Mouse (Mus musculus): ENCODE measurements at regions not wholly inside any gene's neighbourhood (a gene's known extent, or its start where the extent isn't known, plus 50 kb on each side); places are given as distances from the start of the nearest gene placed in this dataset.

DNA sequence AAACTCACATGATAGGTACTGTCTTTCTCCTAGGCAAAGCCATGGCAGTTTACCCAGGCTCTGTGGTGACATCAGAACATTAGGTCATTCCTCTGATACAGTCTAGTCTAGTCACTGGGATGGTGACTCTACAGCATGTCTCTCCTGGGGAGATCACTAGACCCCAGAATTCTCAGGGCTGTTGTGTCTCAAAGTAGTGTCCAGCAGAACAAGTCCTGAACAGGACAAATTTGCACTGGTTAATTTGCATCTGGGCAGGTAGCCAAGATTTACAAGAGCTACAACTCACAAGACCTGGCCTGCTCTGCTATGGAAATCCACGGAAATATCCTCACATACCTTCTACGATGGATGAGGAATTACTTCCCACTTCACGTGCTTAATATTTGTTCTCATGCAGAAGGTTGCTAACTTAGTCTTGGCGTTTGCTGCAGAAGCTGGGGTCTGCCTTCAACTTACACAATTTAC, 88.2 kb upstream of the Cerkl start:
- Histone ChIP-seq H3K27me3 (replicated peaks; ENCODE audit: control insufficient read depth, insufficient read depth, low read length) (no peaks in the 10 kb centered on the region), H3K27ac (ENCODE audit: low read length) (no peak overlapping the region), H3K9me3 (ENCODE audit: control insufficient read depth, low read length) (no peaks in the 10 kb centered on the region), H3K9ac (replicated peaks; ENCODE audit: low read depth, low read length) (no peak overlapping the region), H3K36me3 (ENCODE audit: control insufficient read depth, insufficient read depth) (no peaks in the 10 kb centered on the region), H3K4me1 (replicated peaks; ENCODE audit: control insufficient read depth, insufficient read depth, low read length) (no peaks in the 10 kb centered on the region), H3K4me3 (replicated peaks; ENCODE audit: low read length) (no peak overlapping the region), H3K4me2 (ENCODE audit: low read length) (no peak overlapping the region)
- ATAC-seq = no peak
- WGBS = 78% methylated on average over 4 of the region's 4 CpGs

DNA sequence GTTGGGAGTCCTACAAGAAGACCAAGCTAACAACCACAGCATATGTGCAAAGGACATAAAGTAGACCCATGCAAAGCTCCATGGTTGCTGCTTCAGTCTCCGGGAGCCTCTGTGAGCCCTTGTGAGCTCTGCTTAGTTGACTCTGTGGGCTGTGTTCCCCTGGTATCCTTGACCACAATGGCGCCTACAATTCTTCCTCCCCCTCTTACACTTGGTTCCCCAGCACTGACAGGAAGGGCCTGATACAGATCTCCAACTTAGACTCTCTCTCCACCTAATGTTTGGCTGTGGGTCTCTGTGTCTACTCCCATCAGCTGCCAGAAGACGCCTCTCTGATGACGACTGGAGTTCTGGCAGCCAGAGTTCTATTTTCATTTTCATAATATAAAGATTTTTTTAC, 88.9 kb upstream of the Itprid2 start:
- no peak for ATAC-seq
- no peaks in the 10 kb centered on the region for H3K27me3 ChIP-seq (replicated peaks; ENCODE audit: control insufficient read depth, insufficient read depth, low read length)
- H3K4me1 ChIP-seq (replicated peaks; ENCODE audit: control insufficient read depth, insufficient read depth, low read length) = no peaks in the 10 kb centered on the region
- no peaks in the 10 kb centered on the region for H3K9me3 ChIP-seq (ENCODE audit: control insufficient read depth, low read length)
- WGBS = 86% methylated on average over 4 of the region's 4 CpGs
- H3K27ac ChIP-seq (ENCODE audit: low read length) = no peak overlapping the region
- H3K9ac ChIP-seq (replicated peaks; ENCODE audit: low read depth, low read length) = no peak overlapping the region
- no peak overlapping the region for H3K4me3 ChIP-seq (replicated peaks; ENCODE audit: low read length)
- H3K36me3 ChIP-seq (ENCODE audit: control insufficient read depth, insufficient read depth) = no peaks in the 10 kb centered on the region
- no peak overlapping the region for H3K4me2 ChIP-seq (ENCODE audit: low read length)

DNA sequence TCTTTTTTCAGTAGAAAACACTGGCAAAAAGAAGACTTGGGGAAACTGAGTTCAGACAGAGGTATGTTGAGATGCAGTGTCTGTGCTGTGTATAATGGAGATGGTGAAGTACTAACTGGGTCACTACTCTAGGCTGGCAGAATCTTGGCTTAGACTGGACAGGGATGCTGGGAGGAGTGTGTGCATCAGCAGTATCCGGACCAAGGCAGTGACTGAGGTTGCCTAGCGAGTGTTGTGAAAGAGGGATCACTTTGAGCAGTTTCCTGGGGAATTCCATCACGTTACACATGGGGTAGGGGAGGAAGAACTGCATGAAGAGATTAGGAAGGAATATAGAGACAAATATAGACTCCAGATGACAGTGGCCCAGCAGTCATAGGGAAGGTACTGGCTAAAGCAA, 87.9 kb upstream of the Itprid2 start:
- WGBS = 78% methylated on average over 3 of the region's 3 CpGs
- Histone ChIP-seq H3K4me1 (replicated peaks; ENCODE audit: control insufficient read depth, insufficient read depth, low read length) (peaks cover 4% of the 10 kb centered on the region; the same call in 1 of the 2 replicates), H3K9ac (replicated peaks; ENCODE audit: low read depth, low read length) (no peak overlapping the region), H3K9me3 (ENCODE audit: control insufficient read depth, low read length) (no peaks in the 10 kb centered on the region), H3K36me3 (ENCODE audit: control insufficient read depth, insufficient read depth) (no peaks in the 10 kb centered on the region), H3K4me2 (ENCODE audit: low read length) (no peak overlapping the region), H3K27ac (ENCODE audit: low read length) (no peak overlapping the region), H3K4me3 (replicated peaks; ENCODE audit: low read length) (no peak overlapping the region), H3K27me3 (replicated peaks; ENCODE audit: control insufficient read depth, insufficient read depth, low read length) (no peaks in the 10 kb centered on the region)
- ATAC-seq = no peak

DNA sequence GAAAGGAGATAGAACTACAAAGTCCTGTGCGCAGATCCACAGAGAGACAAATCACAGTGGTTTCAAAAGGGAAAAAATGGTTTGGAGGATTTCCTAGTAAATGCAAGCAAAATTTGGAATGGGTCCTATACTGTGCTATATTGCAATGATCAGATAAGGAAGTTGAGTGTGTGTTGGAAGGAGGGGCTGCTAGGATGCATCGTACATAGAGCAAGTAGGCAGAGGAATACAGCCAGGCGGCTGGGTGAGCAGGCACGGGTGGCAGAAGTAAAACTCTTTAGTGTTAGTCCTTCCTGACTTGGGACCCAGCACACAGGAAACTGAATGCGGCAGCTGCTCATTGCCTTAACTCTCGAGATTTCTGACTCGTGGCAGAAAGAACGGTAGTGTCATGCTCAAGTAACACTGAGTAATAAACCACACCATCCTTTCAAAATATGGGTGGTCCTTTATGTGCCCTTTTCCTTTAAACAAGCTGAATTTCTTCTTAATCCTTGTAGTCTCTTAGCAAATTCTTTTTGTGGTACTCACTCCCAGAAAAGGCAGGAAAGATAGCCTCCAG, 87.0 kb upstream of the Itprid2 start:
- no peak overlapping the region for H3K27ac ChIP-seq (ENCODE audit: low read length)
- H3K27me3 ChIP-seq (replicated peaks; ENCODE audit: control insufficient read depth, insufficient read depth, low read length) = no peaks in the 10 kb centered on the region
- H3K4me3 ChIP-seq (replicated peaks; ENCODE audit: low read length) = no peak overlapping the region
- 76% methylated on average over 8 of the region's 8 CpGs for WGBS
- no peaks in the 10 kb centered on the region for H3K36me3 ChIP-seq (ENCODE audit: control insufficient read depth, insufficient read depth)
- peaks cover 7% of the 10 kb centered on the region; the same call in 1 of the 2 replicates for H3K4me1 ChIP-seq (replicated peaks; ENCODE audit: control insufficient read depth, insufficient read depth, low read length)
- no peak for ATAC-seq
- no peak overlapping the region for H3K9ac ChIP-seq (replicated peaks; ENCODE audit: low read depth, low read length)
- H3K4me2 ChIP-seq (ENCODE audit: low read length) = no peak overlapping the region
- no peaks in the 10 kb centered on the region for H3K9me3 ChIP-seq (ENCODE audit: control insufficient read depth, low read length)

DNA sequence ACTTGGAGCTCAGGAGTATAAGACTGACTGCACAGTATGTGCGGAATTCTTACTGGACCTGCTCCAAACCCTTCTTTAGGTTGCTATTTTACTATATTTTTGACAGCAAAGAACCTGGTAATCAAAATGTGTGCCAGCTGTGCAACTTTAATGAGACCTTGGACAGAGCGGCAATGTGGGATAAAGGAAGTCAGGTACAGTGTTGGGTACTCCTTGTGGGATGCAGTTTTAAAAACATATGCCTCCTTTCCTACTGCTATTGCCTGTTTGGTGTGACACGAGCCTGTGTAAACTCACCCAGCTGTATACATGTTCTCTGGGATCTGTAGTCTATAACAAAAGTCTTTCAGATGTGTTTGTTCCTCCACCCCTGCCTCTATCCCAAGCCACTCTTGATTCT, 85.4 kb upstream of the Itprid2 start:
- H3K4me3 ChIP-seq (replicated peaks; ENCODE audit: low read length) = no peak overlapping the region
- no peaks in the 10 kb centered on the region for H3K9me3 ChIP-seq (ENCODE audit: control insufficient read depth, low read length)
- no peak for ATAC-seq
- H3K9ac ChIP-seq (replicated peaks; ENCODE audit: low read depth, low read length) = no peak overlapping the region
- no peak overlapping the region for H3K27ac ChIP-seq (ENCODE audit: low read length)
- H3K27me3 ChIP-seq (replicated peaks; ENCODE audit: control insufficient read depth, insufficient read depth, low read length) = no peaks in the 10 kb centered on the region
- no peaks in the 10 kb centered on the region for H3K36me3 ChIP-seq (ENCODE audit: control insufficient read depth, insufficient read depth)
- H3K4me1 ChIP-seq (replicated peaks; ENCODE audit: control insufficient read depth, insufficient read depth, low read length) = peaks cover 7% of the 10 kb centered on the region; the same call in 1 of the 2 replicates
- 74% methylated on average over 3 of the region's 3 CpGs for WGBS
- no peak overlapping the region for H3K4me2 ChIP-seq (ENCODE audit: low read length)

DNA sequence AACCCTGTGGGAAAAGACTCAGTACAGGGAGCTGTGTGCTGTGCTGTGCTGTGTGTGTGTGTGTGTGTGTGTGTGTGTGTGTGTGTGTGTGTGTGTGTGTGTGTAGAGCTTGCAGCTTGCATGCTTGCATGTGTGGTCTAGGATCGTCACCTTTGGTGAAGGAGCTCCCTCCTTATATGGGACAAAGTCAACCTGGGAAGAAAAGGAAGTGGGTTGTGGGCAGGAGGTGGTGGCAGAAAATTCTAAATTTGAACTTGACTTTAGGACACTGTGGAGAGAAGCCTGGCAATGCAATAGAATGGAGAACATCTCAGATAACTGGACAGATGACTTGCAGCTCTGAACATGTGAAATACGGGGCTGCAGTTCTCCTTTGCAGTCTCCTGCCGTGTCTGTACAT, 84.7 kb upstream of the Itprid2 start:
- Histone ChIP-seq H3K9ac (replicated peaks; ENCODE audit: low read depth, low read length) (no peak overlapping the region), H3K4me3 (replicated peaks; ENCODE audit: low read length) (no peak overlapping the region), H3K9me3 (ENCODE audit: control insufficient read depth, low read length) (no peaks in the 10 kb centered on the region), H3K4me1 (replicated peaks; ENCODE audit: control insufficient read depth, insufficient read depth, low read length) (peaks cover 7% of the 10 kb centered on the region; the same call in 1 of the 2 replicates), H3K27ac (ENCODE audit: low read length) (no peak overlapping the region), H3K4me2 (ENCODE audit: low read length) (no peak overlapping the region), H3K27me3 (replicated peaks; ENCODE audit: control insufficient read depth, insufficient read depth, low read length) (no peaks in the 10 kb centered on the region), H3K36me3 (ENCODE audit: control insufficient read depth, insufficient read depth) (no peaks in the 10 kb centered on the region)
- WGBS = 90% methylated on average over 3 of the region's 3 CpGs
- no peak for ATAC-seq

DNA sequence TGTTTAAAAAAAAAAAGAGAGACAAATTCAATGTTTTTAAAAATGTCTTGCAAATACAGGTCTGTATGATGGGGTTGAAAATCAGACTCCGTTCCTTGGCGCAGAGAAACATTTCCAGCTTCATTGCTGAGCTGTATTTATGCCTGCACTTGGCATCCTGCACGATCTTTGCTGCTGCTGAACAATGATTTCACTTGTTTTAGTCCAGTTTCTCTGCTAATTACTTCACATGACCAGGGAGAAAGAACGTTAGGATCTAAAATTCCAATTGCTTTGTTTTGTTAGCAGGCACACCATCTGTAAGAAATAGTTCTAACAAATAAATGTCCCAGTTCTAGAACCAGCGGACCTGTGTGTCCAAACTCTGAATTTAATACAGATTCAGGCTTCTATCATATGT, 82.7 kb upstream of the Itprid2 start:
- Histone ChIP-seq H3K27me3 (replicated peaks; ENCODE audit: control insufficient read depth, insufficient read depth, low read length) (no peaks in the 10 kb centered on the region), H3K36me3 (ENCODE audit: control insufficient read depth, insufficient read depth) (no peaks in the 10 kb centered on the region), H3K4me3 (replicated peaks; ENCODE audit: low read length) (no peak overlapping the region), H3K27ac (ENCODE audit: low read length) (no peak overlapping the region), H3K9me3 (ENCODE audit: control insufficient read depth, low read length) (no peaks in the 10 kb centered on the region), H3K4me1 (replicated peaks; ENCODE audit: control insufficient read depth, insufficient read depth, low read length) (peaks cover 7% of the 10 kb centered on the region; the same call in 1 of the 2 replicates), H3K4me2 (ENCODE audit: low read length) (no peak overlapping the region), H3K9ac (replicated peaks; ENCODE audit: low read depth, low read length) (no peak overlapping the region)
- peak; percentile 49; the same call in 1 of the 2 replicates for ATAC-seq
- WGBS = 32% methylated on average over 5 of the region's 5 CpGs

DNA sequence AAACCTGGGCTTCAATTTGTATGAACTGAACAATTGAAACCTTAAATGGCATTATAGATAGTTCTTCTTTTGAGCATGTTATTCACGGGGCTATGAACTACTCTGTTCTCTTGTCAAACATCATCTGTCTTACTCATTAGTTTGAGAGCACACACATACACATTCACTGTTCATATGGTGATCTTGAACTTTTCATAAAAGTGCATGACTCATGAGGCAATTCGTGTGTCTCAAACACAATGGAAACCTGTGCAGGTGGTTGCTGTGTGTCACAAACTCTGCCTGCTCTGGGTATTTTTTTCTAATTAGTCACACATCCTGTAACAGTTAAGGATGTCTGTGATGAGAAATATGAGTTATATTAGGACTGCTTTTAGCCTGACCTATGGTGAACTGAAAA, 79.8 kb upstream of the Itprid2 start:
- no peak overlapping the region for H3K27ac ChIP-seq (ENCODE audit: low read length)
- peaks cover 7% of the 10 kb centered on the region; the same call in 1 of the 2 replicates for H3K4me1 ChIP-seq (replicated peaks; ENCODE audit: control insufficient read depth, insufficient read depth, low read length)
- H3K4me3 ChIP-seq (replicated peaks; ENCODE audit: low read length) = no peak overlapping the region
- H3K4me2 ChIP-seq (ENCODE audit: low read length) = no peak overlapping the region
- H3K9me3 ChIP-seq (ENCODE audit: control insufficient read depth, low read length) = no peaks in the 10 kb centered on the region
- H3K36me3 ChIP-seq (ENCODE audit: control insufficient read depth, insufficient read depth) = no peaks in the 10 kb centered on the region
- 82% methylated on average over 2 of the region's 2 CpGs for WGBS
- no peak for ATAC-seq
- H3K9ac ChIP-seq (replicated peaks; ENCODE audit: low read depth, low read length) = no peak overlapping the region
- H3K27me3 ChIP-seq (replicated peaks; ENCODE audit: control insufficient read depth, insufficient read depth, low read length) = no peaks in the 10 kb centered on the region

DNA sequence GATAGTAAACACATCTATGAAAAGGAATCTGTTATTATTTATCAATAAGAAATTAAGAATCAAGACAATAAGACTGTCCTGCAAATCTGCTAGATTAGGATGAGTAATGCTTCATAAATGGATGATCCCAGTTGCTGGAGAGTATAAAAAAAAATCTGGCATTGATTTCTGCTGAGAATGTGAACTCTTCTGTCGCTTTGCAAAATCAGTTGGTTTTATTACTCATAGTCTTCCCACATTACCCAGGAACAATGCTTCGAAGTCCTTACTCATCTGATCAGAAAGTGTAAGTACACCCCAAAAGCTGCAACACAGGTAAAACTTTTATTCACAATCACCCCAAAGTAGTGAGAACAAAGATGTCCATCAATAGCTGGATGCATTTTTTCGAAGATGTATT, 77.8 kb upstream of the Itprid2 start:
- H3K9me3 ChIP-seq (ENCODE audit: control insufficient read depth, low read length) = no peaks in the 10 kb centered on the region
- peaks cover 3% of the 10 kb centered on the region; the same call in 1 of the 2 replicates for H3K4me1 ChIP-seq (replicated peaks; ENCODE audit: control insufficient read depth, insufficient read depth, low read length)
- 91% methylated on average over 3 of the region's 3 CpGs for WGBS
- no peak overlapping the region for H3K4me3 ChIP-seq (replicated peaks; ENCODE audit: low read length)
- no peak overlapping the region for H3K4me2 ChIP-seq (ENCODE audit: low read length)
- H3K27ac ChIP-seq (ENCODE audit: low read length) = no peak overlapping the region
- no peaks in the 10 kb centered on the region for H3K36me3 ChIP-seq (ENCODE audit: control insufficient read depth, insufficient read depth)
- no peak overlapping the region for H3K9ac ChIP-seq (replicated peaks; ENCODE audit: low read depth, low read length)
- H3K27me3 ChIP-seq (replicated peaks; ENCODE audit: control insufficient read depth, insufficient read depth, low read length) = no peaks in the 10 kb centered on the region
- ATAC-seq = no peak
